Mouse (Mus musculus) lung, postnatal 36 days (tissue): ENCODE results near the gene Lancl2.

ENCODE experiments used
- DNase-seq: peaks from one replicate; pipeline ENCODE4 v3.0.0; 2022; ENCODE audit warnings: mixed read lengths

The Lancl2 gene

GRCm38 (mm10) chr6:57768948-57769525, 66.7 kb downstream of the Lancl2 start:
- DNase-seq: peak; percentile 14

- DNase-seq: no peak
Measured at GRCm38 (mm10) chr6:57770467-57771190, 68.3 kb downstream of the Lancl2 start.

DNA sequence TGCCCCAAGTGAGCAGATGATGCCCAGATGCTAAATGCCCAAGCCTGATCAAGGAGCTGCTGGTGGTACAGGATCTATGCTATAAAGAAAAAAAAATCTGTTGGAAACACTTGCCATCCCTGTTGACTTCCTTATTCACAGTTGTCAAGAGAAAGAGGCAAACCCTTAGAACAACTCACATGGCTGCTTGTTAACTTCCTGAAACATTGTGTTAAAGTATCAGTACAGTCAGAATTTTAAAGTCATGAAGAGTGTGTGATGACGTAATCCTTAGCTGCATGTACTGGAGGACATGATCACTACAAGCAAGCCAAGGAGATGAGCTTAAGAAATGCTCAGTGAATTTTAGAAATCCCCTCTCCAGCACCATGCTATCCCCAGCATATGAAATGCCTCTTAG, 71.5 kb downstream of the Lancl2 start:
- DNase-seq: no peak

DNA sequence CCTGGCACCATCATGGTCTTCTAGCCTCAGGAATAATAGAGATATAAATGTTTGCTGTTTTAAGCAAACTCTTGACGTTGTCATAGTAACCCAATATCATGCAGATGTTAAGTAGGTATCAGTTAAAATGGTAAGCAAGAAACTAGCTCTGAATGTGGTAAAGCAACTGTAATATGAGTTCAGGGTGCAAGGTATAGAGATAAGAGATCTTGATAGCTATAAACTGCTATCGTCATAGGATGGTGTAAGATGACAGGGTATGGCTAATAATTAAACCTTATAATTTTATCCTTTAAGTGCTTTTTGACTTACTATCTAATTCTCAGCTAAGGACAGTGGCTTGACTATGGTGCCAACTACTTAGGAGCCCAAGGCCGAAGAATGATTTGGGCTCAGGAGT, 78.0 kb downstream of the Lancl2 start:
- DNase-seq: no peak

GRCm38 (mm10) chr6:57782658-57783057, 80.3 kb downstream of the Lancl2 start:
- no peak for DNase-seq

GRCm38 (mm10) chr6:57784251-57784650, 81.9 kb downstream of the Lancl2 start:
- peak; percentile 15 for DNase-seq

GRCm38 (mm10) chr6:57787376-57787775, 85.0 kb downstream of the Lancl2 start:
- no peak for DNase-seq
